Mouse (Mus musculus): Measurements from ENCODE around the gene Ipo5. TPM values are rescaled to one million over a fixed set of nuclear protein-coding genes. Genes with fewer than 3 reads are reported as not detected.

Gene Ipo5
- polyA plus RNA-seq, 1 experiment from 2014 or later: 58.2 TPM

GRCm38 (mm10) chr14:120968723-120969122, 57.7 kb downstream of the Ipo5 start:
- WGBS: 87% methylated on average over 4 of the region's 4 CpGs
- no peak overlapping the region for H3K4me3 ChIP-seq
- ATAC-seq (replicated peaks): no peak
- no peak overlapping the region for H3K9ac ChIP-seq
- H3K27ac ChIP-seq: no peak overlapping the region
- no peak overlapping the region for H3K4me2 ChIP-seq
- H3K27me3 ChIP-seq (replicated peaks): no peaks in the 10 kb centered on the region
- H3K36me3 ChIP-seq (replicated peaks): no peaks in the 10 kb centered on the region
- no peaks in the 10 kb centered on the region for H3K4me1 ChIP-seq
- H3K9me3 ChIP-seq: no peaks in the 10 kb centered on the region

- no peaks in the 10 kb centered on the region for H3K36me3 ChIP-seq (replicated peaks)
- no peak overlapping the region for H3K4me3 ChIP-seq
- no peaks in the 10 kb centered on the region for H3K27me3 ChIP-seq (replicated peaks)
- H3K4me1 ChIP-seq: no peaks in the 10 kb centered on the region
- ATAC-seq (replicated peaks): no peak
- H3K9ac ChIP-seq: no peak overlapping the region
- no peak overlapping the region for H3K4me2 ChIP-seq
- H3K27ac ChIP-seq: no peak overlapping the region
- no peaks in the 10 kb centered on the region for H3K9me3 ChIP-seq
- 87% methylated on average over 3 of the region's 3 CpGs for WGBS
Observed at GRCm38 (mm10) chr14:120969673-120970072, 58.6 kb downstream of the Ipo5 start.

- no peaks in the 10 kb centered on the region for H3K4me1 ChIP-seq
- no peaks in the 10 kb centered on the region for H3K9me3 ChIP-seq
- 84% methylated on average over 8 of the region's 8 CpGs for WGBS
- ATAC-seq (replicated peaks): no peak
- H3K9ac ChIP-seq: no peak overlapping the region
- no peak overlapping the region for H3K27ac ChIP-seq
- H3K36me3 ChIP-seq (replicated peaks): no peaks in the 10 kb centered on the region
- no peak overlapping the region for H3K4me3 ChIP-seq
- H3K4me2 ChIP-seq: no peak overlapping the region
- no peaks in the 10 kb centered on the region for H3K27me3 ChIP-seq (replicated peaks)
Observed at GRCm38 (mm10) chr14:120970637-120971036, 59.6 kb downstream of the Ipo5 start.

- 67% methylated on average over 6 of the region's 6 CpGs for WGBS
- no peaks in the 10 kb centered on the region for H3K9me3 ChIP-seq
- H3K27me3 ChIP-seq (replicated peaks): no peaks in the 10 kb centered on the region
- H3K4me3 ChIP-seq: no peak overlapping the region
- no peak for ATAC-seq (replicated peaks)
- no peaks in the 10 kb centered on the region for H3K36me3 ChIP-seq (replicated peaks)
- no peak overlapping the region for H3K27ac ChIP-seq
- no peak overlapping the region for H3K4me2 ChIP-seq
- H3K9ac ChIP-seq: no peak overlapping the region
- H3K4me1 ChIP-seq: no peaks in the 10 kb centered on the region
Observed at GRCm38 (mm10) chr14:120971313-120971712, 60.3 kb downstream of the Ipo5 start.

GRCm38 (mm10) chr14:120979559-120979958, 68.5 kb downstream of the Ipo5 start:
- H3K27me3 ChIP-seq (replicated peaks): no peaks in the 10 kb centered on the region
- no peaks in the 10 kb centered on the region for H3K36me3 ChIP-seq (replicated peaks)
- no peak overlapping the region for H3K9ac ChIP-seq
- H3K4me1 ChIP-seq: no peaks in the 10 kb centered on the region
- no peak overlapping the region for H3K4me2 ChIP-seq
- no peak for ATAC-seq (replicated peaks)
- no peak overlapping the region for H3K27ac ChIP-seq
- 47% methylated on average over 3 of the region's 3 CpGs for WGBS
- no peaks in the 10 kb centered on the region for H3K9me3 ChIP-seq
- H3K4me3 ChIP-seq: no peak overlapping the region

- Histone ChIP-seq H3K27ac (no peak overlapping the region), H3K9me3 (no peaks in the 10 kb centered on the region), H3K36me3 (replicated peaks) (no peaks in the 10 kb centered on the region), H3K4me2 (no peak overlapping the region), H3K9ac (no peak overlapping the region), H3K4me1 (no peaks in the 10 kb centered on the region), H3K27me3 (replicated peaks) (no peaks in the 10 kb centered on the region), H3K4me3 (no peak overlapping the region)
- 64% methylated on average over 6 of the region's 6 CpGs for WGBS
- no peak for ATAC-seq (replicated peaks)
Observed at GRCm38 (mm10) chr14:120989126-120989525, 78.1 kb downstream of the Ipo5 start.

Other genes with a start within 250 kb of the Ipo5 start
- gene Farp1, start 124.0 kb downstream of the Ipo5 start, polyA plus RNA-seq (2015; fragmentation: Nextera tagmentation; extraction: Ambion mirVana): 37.7 and 41.2 TPM in 2 replicates

Measured in midbrain, embryonic 15.5 days (tissue).